In genomic region chr10:123032078-123032646, GRCm38 (mm10) we compare ENCODE assay signal across 26 mouse cellular contexts.
"Had no signal": no experiment of that assay in that cellular context is flagged by ENCODE, and none has a peak within 500 bp of the region (broad histone marks: within the 10 kb centered on the region; RNA-seq: fewer than 3 reads in every experiment).

No protein-coding gene starts in this region.

- H3K4me3 ChIP-seq: heart, adult 2 months; heart, embryonic 10.5 days; heart, embryonic 12.5 days; hindbrain, embryonic 10.5 days; hindbrain, embryonic 12.5 days; kidney, embryonic 15.5 days; layer of hippocampus, adult 2 months; left cerebral cortex, adult 2 months; limb, embryonic 10.5 days; limb, embryonic 12.5 days; liver, embryonic 13.5 days; liver, embryonic 15.5 days had no signal

- H3K4me1 ChIP-seq: heart, embryonic 10.5 days; heart, embryonic 12.5 days; hindbrain, embryonic 10.5 days; hindbrain, embryonic 12.5 days; kidney, embryonic 15.5 days; limb, embryonic 10.5 days; limb, embryonic 12.5 days; liver, embryonic 13.5 days; liver, embryonic 15.5 days had no signal

- DNase-seq: gastrocnemius, postnatal 14 days; heart, adult 2 months; heart, postnatal 10 days; heart, postnatal 4 days; kidney, adult 11 months; kidney, adult 2 months; kidney, adult 9 months; kidney, postnatal 25 days; kidney, postnatal 4 days; liver; liver, embryonic 13.5 days had no signal

- H3K4me2 ChIP-seq: heart, embryonic 12.5 days; hindbrain, embryonic 12.5 days; hindbrain, embryonic 14.5 days; kidney, embryonic 15.5 days; limb, embryonic 12.5 days; liver, embryonic 11.5 days; liver, embryonic 13.5 days; liver, embryonic 15.5 days had no signal

- H3K27me3 ChIP-seq: heart, embryonic 12.5 days; hindbrain, embryonic 12.5 days; kidney, embryonic 15.5 days; limb, embryonic 12.5 days; liver, embryonic 13.5 days; liver, embryonic 15.5 days had no signal

- H3K27ac ChIP-seq: heart, adult 2 months; heart, embryonic 10.5 days; hindbrain, embryonic 10.5 days; hindbrain, embryonic 12.5 days; hindbrain, embryonic 14.5 days; kidney, embryonic 15.5 days; kidney, postnatal 0 days; layer of hippocampus, adult 2 months; left cerebral cortex, adult 2 months; limb, embryonic 10.5 days; limb, embryonic 12.5 days; liver, embryonic 13.5 days; liver, embryonic 15.5 days had no signal

- ATAC-seq: hindbrain, embryonic 16.5 days; inflammation-experienced regulatory T-cells, adult 6 months had no signal

- H3K9me3 ChIP-seq: heart, embryonic 10.5 days; heart, embryonic 12.5 days; hindbrain, embryonic 10.5 days; hindbrain, embryonic 12.5 days; kidney, embryonic 15.5 days; limb, embryonic 10.5 days; limb, embryonic 12.5 days; liver, embryonic 13.5 days; liver, embryonic 15.5 days had no signal

- H3K9ac ChIP-seq: heart, embryonic 12.5 days; hindbrain, embryonic 12.5 days; hindbrain, embryonic 14.5 days; kidney, embryonic 15.5 days; limb, embryonic 12.5 days; liver, embryonic 13.5 days; liver, embryonic 15.5 days had no signal
